Mouse (Mus musculus) retina, postnatal 7 days (tissue): Measurements from ENCODE around the gene Cox6a1.
A peak's percentile ranks its signal among the peaks of the same experiment; 100 is the strongest.

ENCODE experiments used
- DNase-seq: peaks from one replicate; pipeline ENCODE4 v3.0.0-alpha.2; 2012; ENCODE audit warnings: low read depth, low spot score

The Cox6a1 gene

GRCm38 (mm10) chr5:115300792-115301614 lies 47.8 kb downstream of the Cox6a1 start, which contains the start of gene Dynll1:
Gene Dynll1 (minus strand): TSS chr5:115300999.
- peak; percentile 100 for DNase-seq

- no peak for DNase-seq
Observed at GRCm38 (mm10) chr5:115300035-115300744, 48.6 kb downstream of the Cox6a1 start.

- no peak for DNase-seq
Observed at GRCm38 (mm10) chr5:115296347-115296746, 52.4 kb downstream of the Cox6a1 start.
